Mouse (Mus musculus): ENCODE results near the gene Atg9b.

DNA sequence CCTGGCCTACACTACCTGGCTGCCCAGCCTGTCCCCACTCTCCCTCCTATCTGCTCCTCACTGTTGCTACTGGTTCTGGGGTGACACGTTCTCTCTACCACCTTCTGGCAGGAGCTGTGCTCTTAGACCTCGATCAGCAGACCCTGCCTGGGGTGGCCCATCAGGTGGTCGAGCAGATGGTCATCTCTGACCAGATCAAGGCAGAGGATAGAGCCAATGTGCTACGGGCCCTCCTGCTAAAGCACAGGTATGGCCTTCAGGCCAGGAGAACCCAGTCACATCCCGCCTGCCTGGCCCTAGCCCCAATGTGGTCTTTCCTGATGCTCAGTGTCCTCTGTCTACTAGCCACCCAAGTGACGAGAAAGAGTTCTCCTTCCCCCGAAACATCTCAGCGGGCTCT is 42.0 kb upstream of the Atg9b start:
- TF ChIP-seq CTCF (IDR thresholded peaks at IDR 0.05; ENCODE audit: low read depth, low read length) (no peak), POLR2A (IDR thresholded peaks at IDR 0.05; ENCODE audit: insufficient read depth, low read length) (no peak), EP300 (IDR thresholded peaks at IDR 0.05; ENCODE audit: insufficient read depth, low read depth, low read length) (no peak)
